Mouse (Mus musculus): ENCODE results near the gene Tns3.

DNA sequence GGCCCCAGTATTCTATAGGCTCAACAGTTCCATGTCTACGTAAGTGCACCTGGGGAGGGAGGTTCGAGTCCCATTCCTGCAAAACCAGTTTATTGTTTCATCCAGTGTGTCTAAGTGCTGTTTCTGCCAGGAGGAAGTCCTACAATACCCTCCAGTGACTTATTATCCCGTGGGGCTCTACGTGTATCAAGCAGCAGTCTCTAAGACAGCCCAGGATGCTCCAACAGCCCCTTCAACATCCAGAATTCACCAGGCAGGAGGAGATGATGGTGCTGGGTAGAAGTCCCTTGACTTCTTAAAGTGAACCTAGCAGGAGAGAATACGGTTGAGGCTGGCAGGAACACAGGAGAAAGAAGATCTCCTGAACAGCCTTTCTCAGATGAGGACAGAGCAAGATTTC is 462 bp upstream of the Tns3 start:
- TF ChIP-seq CTCF (IDR thresholded peaks at IDR 0.05; ENCODE audit: borderline replicate concordance, insufficient read depth, low read depth, low read length) (no peak), POLR2A (IDR thresholded peaks at IDR 0.05; ENCODE audit: borderline replicate concordance, insufficient read depth, low read length) (no peak)
